Mouse (Mus musculus) liver, embryonic 11.5 days (tissue): Measurements from ENCODE around the gene Dync2li1. TPM values are rescaled to one million over a fixed set of nuclear protein-coding genes. Genes with fewer than 3 reads are reported as not detected.

Experiments
- ATAC-seq: fragments of 200-750 bp; cut with Nextera tagmentation; replicated peaks from 2 replicates; pipeline ENCODE4 v1.8.0; 2017; ENCODE audit warnings: moderate number of reproducible peaks, mild to moderate bottlenecking, moderate TSS enrichment, moderate library complexity; ENCODE audit not compliant: low FRiP score
- DNase-seq: peaks from one replicate; pipeline ENCODE4 v3.0.0-alpha.2; 2017; ENCODE audit warnings: low spot score
- H3K27ac ChIP-seq: fragments of 300-500 bp; sonication (generic); 2 replicates; pipeline ENCODE4 v1.5.1; 2014; ENCODE audit warnings: mild to moderate bottlenecking, low read depth, low read length, control low read depth
- H3K27me3 ChIP-seq: fragments of 300-500 bp; sonication (generic); replicated peaks from 2 replicates; pipeline ENCODE4 v1.6.1; 2014; ENCODE audit warnings: low read length, mixed read lengths; ENCODE audit not compliant: control insufficient read depth, insufficient read depth
- H3K36me3 ChIP-seq: fragments of 300-500 bp; sonication (generic); 2 replicates; pipeline ENCODE4 v1.6.1; 2014; ENCODE audit warnings: mild to moderate bottlenecking, low read length, moderate library complexity, mixed read lengths; ENCODE audit not compliant: control insufficient read depth, insufficient read depth
- H3K4me1 ChIP-seq: fragments of 300-500 bp; sonication (generic); replicated peaks from 2 replicates; pipeline ENCODE4 v1.6.1; 2014; ENCODE audit warnings: low read length, mixed read lengths; ENCODE audit not compliant: control insufficient read depth, insufficient read depth
- H3K4me2 ChIP-seq: fragments of 300-500 bp; sonication (generic); 2 replicates; pipeline ENCODE4 v1.6.1; 2014; ENCODE audit warnings: mild to moderate bottlenecking, control low read depth, moderate library complexity
- H3K4me3 ChIP-seq: fragments of 300-500 bp; sonication (generic); 2 replicates; pipeline ENCODE4 v1.5.1; 2014; ENCODE audit warnings: low read depth, low read length, control low read depth
- H3K9ac ChIP-seq: fragments of 300-500 bp; sonication (generic); 2 replicates; pipeline ENCODE4 v1.6.1; 2014; ENCODE audit warnings: low read depth, low read length, control low read depth
- H3K9me3 ChIP-seq: fragments of 300-500 bp; sonication (generic); 2 replicates; pipeline ENCODE4 v1.6.1; 2016; ENCODE audit warnings: low read length, inconsistent platforms, mixed read lengths; ENCODE audit not compliant: control insufficient read depth
- WGBS: fragments of 180-500 bp; shearing (Covaris S2); extraction: QIAGEN DNeasy Blood & Tissue Kit; methylation state at CpG from one replicate; pipeline ENCODE4 v1.1.7; 2014; 5-methylcytosine and 5-hydroxymethylcytosine counted together
- polyA plus RNA-seq: library from polyadenylated mRNA; unstranded; fragments of >200 nt; fragmentation: Nextera tagmentation; extraction: Ambion mirVana; gene quantifications from 2 replicates; pipeline ENCODE4 v1.2.1, GENCODE M21; 2014

The Dync2li1 gene
- polyA plus RNA-seq, 1 experiment from 2014 or later = 8.9 TPM

DNA sequence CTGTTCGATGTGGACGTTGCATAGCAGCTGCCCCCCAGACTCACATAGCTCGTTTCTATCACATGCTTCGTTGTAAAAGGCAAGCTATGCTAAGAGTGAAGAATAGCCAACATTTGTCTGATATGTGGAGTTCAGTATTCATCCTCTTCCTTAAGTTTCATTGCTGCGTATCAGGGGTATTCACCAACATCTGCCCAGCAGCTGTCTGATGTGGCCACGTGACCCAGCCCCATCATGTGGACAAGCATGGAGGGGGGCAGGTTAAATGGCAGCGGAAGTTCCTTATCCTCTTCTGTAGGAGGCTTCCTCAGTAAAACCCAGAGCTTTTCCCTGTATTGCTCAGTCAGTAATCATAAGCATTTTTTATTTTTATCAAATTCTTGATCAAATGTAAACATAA lies 31.5 kb downstream of the Dync2li1 start:
- 81% methylated on average over 7 of the region's 7 CpGs for WGBS
- Histone ChIP-seq H3K9me3 (no peaks in the 10 kb centered on the region), H3K4me2 (no peak overlapping the region), H3K36me3 (no peaks in the 10 kb centered on the region), H3K4me3 (no peak overlapping the region), H3K9ac (no peak overlapping the region), H3K27ac (no peak overlapping the region), H3K27me3 (no peaks in the 10 kb centered on the region), H3K4me1 (no peaks in the 10 kb centered on the region)
- no peak for DNase-seq
- no peak for ATAC-seq

GRCm38 (mm10) chr17:84658195-84658594 lies 31.9 kb downstream of the Dync2li1 start:
- ATAC-seq = no peak
- DNase-seq = no peak
- 50% methylated on average over 5 of the region's 5 CpGs for WGBS

DNA sequence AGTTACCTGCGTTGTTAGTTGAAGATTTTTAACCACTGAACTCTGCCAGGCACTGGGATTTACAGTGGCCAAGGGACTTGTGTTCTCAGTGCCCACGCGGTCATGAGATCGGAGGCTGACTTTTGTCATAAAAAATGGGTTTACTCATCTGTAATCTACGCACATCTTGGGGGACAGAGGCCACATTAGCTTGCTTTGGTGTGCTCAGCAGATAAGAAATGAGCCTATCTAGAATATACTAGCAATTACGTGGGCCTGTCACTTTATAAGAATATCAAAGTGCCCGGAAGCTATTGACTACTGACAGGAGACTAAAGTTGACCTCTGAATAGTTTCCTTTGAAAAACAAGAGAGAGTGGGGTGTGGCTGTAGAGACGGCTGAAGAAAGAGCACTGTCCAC lies 32.7 kb downstream of the Dync2li1 start:
- ATAC-seq = no peak

More at GRCm38 (mm10) chr17:84658195-84658594, 31.9 kb downstream of the Dync2li1 start:
- no peaks in the 10 kb centered on the region for H3K9me3 ChIP-seq
- no peak overlapping the region for H3K27ac ChIP-seq
- no peak overlapping the region for H3K4me3 ChIP-seq
- no peaks in the 10 kb centered on the region for H3K27me3 ChIP-seq
- no peak overlapping the region for H3K4me2 ChIP-seq
- H3K9ac ChIP-seq = no peak overlapping the region
- H3K4me1 ChIP-seq = no peaks in the 10 kb centered on the region
- H3K36me3 ChIP-seq = no peaks in the 10 kb centered on the region

GRCm38 (mm10) chr17:84665053-84665452 lies 38.8 kb downstream of the Dync2li1 start:
- ATAC-seq (no peak), DNase-seq (no peak)
- H3K27me3 ChIP-seq = no peaks in the 10 kb centered on the region
- H3K36me3 ChIP-seq = no peaks in the 10 kb centered on the region
- H3K9me3 ChIP-seq = no peaks in the 10 kb centered on the region
- WGBS = 60% methylated on average over 10 of the region's 10 CpGs
- no peak overlapping the region for H3K9ac ChIP-seq
- no peak overlapping the region for H3K27ac ChIP-seq
- H3K4me2 ChIP-seq = no peak overlapping the region
- 0 out of 2 replicates have a peak, but pooled peaks cover 3% of the 10 kb centered on the region for H3K4me1 ChIP-seq
- H3K4me3 ChIP-seq = no peak overlapping the region

More for the DNA sequence above, 32.7 kb downstream of the Dync2li1 start:
- 84% methylated on average over 8 of the region's 8 CpGs for whole genome bisulfite sequencing
- no peak overlapping the region for H3K4me3 ChIP-seq
- H3K9ac ChIP-seq = no peak overlapping the region
- no peak overlapping the region for H3K27ac ChIP-seq
- no peaks in the 10 kb centered on the region for H3K36me3 ChIP-seq
- H3K9me3 ChIP-seq = no peaks in the 10 kb centered on the region
- H3K4me2 ChIP-seq = no peak overlapping the region
- H3K4me1 ChIP-seq = no peaks in the 10 kb centered on the region
- no peaks in the 10 kb centered on the region for H3K27me3 ChIP-seq
- DNase-seq = no peak

DNA sequence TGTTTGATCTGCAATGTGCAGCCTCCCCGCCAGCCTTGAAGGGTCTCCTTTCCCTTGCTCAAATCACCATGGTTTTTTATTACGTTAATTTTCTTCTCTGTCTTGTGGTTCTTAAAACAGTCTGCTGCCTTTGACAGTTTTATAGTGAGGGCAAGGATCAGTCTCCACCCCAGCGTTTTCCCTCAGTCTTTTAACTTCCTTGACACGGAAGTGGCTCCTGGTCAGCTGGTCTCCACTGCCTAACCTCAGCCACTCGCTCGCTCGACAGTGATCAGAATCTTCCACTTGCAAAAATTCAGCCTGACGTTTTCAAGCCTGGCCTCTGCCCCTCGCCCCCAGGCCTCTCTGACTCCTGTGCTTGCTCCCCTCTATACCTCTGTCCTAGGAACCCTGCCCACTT lies 39.4 kb downstream of the Dync2li1 start:
- Histone ChIP-seq H3K9me3 (no peaks in the 10 kb centered on the region), H3K27me3 (no peaks in the 10 kb centered on the region), H3K36me3 (no peaks in the 10 kb centered on the region), H3K4me1 (0 out of 2 replicates have a peak, but pooled peaks cover 3% of the 10 kb centered on the region), H3K4me3 (no peak overlapping the region), H3K9ac (no peak overlapping the region), H3K4me2 (no peak overlapping the region), H3K27ac (no peak overlapping the region)
- ATAC-seq (no peak), DNase-seq (no peak)
- WGBS = 30% methylated on average over 9 of the region's 9 CpGs

- Histone ChIP-seq H3K9me3 (no peaks in the 10 kb centered on the region), H3K4me3 (no peak overlapping the region), H3K27me3 (no peaks in the 10 kb centered on the region), H3K9ac (no peak overlapping the region), H3K27ac (no peak overlapping the region), H3K36me3 (no peaks in the 10 kb centered on the region), H3K4me1 (0 out of 2 replicates have a peak, but pooled peaks cover 3% of the 10 kb centered on the region), H3K4me2 (no peak overlapping the region)
- no peak for ATAC-seq
- no peak for DNase-seq
- 86% methylated on average over 3 of the region's 3 CpGs for WGBS
Observed at GRCm38 (mm10) chr17:84667848-84668247, 41.6 kb downstream of the Dync2li1 start.

DNA sequence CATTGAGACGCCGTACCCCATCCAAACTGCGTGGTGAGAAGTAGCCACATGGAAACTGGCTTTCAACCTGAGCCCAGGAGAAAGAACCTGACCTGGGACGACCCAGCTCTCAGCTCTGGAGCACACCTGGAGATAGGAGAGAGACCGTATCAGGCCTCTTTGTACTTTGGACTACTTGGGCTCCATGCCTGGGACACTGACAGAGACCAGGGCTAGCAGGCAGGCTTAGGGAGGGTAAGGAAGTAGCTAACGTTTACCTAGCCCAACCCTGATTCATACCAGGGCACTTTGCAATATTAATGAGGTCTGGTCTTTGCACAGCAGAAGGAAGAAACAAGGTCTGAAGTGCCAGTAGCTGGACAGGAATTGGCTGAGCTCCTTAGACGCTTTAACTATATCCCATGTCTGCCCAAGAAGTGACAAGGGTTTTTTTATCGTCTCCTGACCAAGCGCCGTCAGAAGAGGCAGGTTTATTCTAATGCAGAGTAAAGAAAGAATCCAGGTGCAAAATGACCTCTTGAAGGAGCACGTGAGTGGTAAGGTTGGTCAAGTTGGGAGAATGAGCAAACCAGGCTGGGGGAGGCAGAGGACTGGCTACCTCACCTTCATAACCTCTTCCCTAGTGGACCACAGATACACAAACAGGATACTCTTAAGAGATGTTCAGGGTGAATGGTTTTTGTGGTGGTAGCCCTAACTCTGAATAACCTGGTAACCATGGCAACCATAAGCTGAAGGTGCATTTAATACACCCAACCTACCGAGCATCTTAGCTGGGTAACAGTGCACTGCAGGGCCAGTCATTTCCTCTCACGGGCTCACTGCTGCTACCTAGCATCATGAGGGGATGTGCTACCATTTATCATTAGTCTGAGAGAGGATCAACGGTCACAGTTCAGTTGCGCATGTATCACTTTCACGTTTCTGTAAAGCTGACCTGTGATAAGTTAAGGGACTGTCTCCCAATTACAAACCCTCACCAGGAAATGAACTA lies 46.4 kb downstream of the Dync2li1 start:
- Histone ChIP-seq H3K36me3 (no peaks in the 10 kb centered on the region), H3K4me3 (no peak overlapping the region), H3K4me1 (no peaks in the 10 kb centered on the region), H3K9ac (no peak overlapping the region), H3K4me2 (no peak overlapping the region), H3K27ac (no peak overlapping the region), H3K27me3 (peaks cover 12% of the 10 kb centered on the region), H3K9me3 (no peaks in the 10 kb centered on the region)
- 65% methylated on average over 16 of the region's 16 CpGs for WGBS
- ATAC-seq (no peak), DNase-seq (no peak)

- H3K27me3 ChIP-seq = peaks cover 17% of the 10 kb centered on the region
- DNase-seq = no peak
- no peaks in the 10 kb centered on the region for H3K36me3 ChIP-seq
- ATAC-seq = no peak
- H3K4me2 ChIP-seq = no peak overlapping the region
- H3K4me1 ChIP-seq = no peaks in the 10 kb centered on the region
- H3K9me3 ChIP-seq = no peaks in the 10 kb centered on the region
- H3K4me3 ChIP-seq = no peak overlapping the region
- no peak overlapping the region for H3K27ac ChIP-seq
- WGBS = 57% methylated on average over 7 of the region's 7 CpGs
- no peak overlapping the region for H3K9ac ChIP-seq
Observed at GRCm38 (mm10) chr17:84674048-84674447, 47.8 kb downstream of the Dync2li1 start.

- Histone ChIP-seq H3K9me3 (no peaks in the 10 kb centered on the region), H3K9ac (no peak overlapping the region), H3K4me3 (no peak overlapping the region), H3K27ac (no peak overlapping the region), H3K36me3 (no peaks in the 10 kb centered on the region), H3K4me2 (no peak overlapping the region), H3K27me3 (peaks cover 17% of the 10 kb centered on the region), H3K4me1 (no peaks in the 10 kb centered on the region)
- ATAC-seq (no peak), DNase-seq (no peak)
- WGBS = 60% methylated on average over 4 of the region's 4 CpGs
Observed at GRCm38 (mm10) chr17:84675204-84675603, 48.9 kb downstream of the Dync2li1 start.
